Mouse (Mus musculus): ENCODE measurements around the gene Gm11042.

Gm11042 gene

DNA sequence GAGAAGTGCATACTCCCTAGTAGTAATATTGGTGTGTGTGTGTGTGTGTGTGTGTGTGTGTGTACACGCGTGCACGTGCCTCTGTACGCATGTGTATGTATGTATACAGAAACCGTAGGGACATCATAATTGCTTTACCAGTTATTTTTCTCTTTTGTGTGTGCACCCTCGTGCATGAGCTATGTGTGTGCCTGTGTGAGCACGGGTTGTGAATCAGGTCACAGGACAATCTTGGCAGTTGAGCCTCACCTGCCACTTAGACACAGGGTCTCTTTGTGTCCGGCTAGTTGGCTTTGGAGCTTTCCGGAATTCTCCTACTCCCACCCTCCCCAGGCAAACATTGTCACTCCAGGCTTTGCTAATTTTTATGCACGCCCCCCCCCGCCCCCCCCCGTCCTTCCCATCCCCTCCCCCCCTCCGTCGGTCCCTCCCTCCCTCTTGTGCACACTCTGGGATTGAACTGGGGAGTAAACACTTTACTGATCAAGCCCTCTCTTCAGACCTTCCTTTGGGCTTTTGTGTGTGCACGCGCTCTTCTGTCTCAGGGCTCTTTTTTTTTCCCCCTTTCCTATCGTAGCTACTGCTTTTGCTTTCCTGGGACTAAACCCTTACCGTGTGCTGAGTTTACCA, at the start of gene Gm11042:
TSS of gene Gm11042 (minus strand) at position 51 of the 630 bp plus-strand sequence.
- peak; percentile 6 for DNase-seq

DNA sequence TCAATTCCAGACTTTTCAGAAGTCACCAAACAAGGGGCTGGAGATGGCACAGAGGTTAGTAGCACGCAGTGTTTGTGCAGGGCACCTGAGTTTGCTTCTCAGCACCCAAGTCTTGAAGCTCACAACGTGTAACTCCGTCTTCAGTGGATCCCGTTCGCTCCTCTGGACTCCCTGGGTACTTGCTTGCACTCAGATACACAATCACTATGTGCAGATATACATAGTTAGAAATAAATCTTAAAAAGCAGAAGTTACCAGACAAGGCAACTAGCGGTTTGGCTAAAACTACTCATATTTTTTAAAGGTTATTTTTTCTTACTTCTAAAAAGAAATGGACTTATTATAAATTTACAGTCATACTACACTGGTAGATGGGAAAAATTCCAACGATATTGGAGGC, 48.3 kb upstream of the Gm11042 start:
- DNase-seq, result no peak

DNA sequence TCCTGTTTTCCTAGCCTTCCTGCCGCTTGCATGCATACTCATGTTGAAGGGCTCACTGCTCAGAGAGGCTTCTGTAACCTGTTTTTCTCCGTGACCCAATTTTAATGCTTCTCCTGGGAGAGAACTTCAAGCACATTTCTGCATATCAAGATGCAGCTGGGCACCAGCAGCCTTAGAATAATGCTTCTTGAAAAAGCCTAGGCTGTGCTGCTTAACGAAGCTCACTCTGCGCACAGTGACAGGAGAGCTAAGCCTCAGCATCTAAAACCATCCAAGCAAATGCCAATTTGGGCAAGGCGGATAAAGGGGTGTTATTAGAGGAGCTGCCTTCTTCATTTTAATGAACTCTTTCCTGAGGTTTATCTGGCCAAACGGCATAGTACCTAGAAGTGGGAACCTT, 46.9 kb upstream of the Gm11042 start:
- no peak for DNase-seq

DNA sequence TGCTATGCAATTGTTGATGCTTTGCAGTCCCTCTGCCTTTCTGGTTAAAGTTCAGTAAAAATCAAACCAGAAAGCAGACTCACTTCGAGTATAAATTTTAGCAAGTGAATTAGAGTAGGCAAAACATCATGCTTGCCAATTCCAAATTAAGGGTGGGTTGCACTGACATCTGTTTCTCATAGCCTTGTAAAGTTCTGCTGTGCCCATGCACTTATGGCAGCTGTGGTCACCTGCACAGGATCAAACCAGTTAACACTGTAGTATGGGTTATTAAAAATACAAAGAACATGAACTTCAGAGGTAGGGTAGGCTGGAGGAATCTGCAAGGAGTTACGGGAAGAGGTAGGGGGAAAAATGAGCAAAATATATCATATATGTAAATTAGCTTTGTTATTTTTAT, 46.3 kb upstream of the Gm11042 start:
- no peak for DNase-seq

DNA sequence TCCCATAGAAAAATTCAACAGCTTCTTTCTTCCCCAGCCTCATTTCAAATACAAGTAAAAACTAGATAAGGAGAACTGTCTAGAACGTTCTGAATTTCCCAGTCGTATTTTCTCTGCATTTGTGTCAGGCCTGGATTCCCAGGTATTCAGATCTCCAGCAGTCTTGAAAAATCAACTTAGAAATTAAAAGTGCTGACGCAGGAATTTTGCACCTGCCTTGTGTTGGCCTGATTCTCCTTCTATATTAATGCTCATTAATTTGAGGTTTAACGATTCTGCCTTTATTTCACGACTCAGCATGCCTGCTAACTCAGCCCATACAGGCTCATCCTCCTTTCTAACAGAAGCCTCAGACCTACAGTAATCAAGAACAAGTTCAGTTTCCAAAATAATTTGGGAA, 43.6 kb upstream of the Gm11042 start:
- no peak for DNase-seq

DNA sequence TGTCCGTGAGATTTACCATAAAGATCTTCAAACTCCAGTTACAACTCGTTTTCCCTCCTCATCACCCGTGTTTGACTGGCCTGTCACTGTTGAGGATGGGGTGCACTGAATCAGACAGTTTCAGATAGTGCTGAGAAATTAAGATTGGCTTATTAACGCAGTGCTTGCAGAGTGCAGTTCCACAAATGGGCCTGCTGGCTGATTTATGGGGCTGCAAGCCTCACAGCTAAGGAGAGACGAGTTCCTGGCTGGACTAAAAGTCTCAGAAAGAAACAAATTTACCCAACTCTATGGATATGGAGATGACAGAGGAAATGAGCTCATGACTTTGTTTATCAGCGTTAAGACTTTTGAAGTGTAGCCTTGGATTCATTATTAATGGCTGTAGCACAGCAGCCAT, 41.6 kb upstream of the Gm11042 start:
- DNase-seq, result no peak

DNA sequence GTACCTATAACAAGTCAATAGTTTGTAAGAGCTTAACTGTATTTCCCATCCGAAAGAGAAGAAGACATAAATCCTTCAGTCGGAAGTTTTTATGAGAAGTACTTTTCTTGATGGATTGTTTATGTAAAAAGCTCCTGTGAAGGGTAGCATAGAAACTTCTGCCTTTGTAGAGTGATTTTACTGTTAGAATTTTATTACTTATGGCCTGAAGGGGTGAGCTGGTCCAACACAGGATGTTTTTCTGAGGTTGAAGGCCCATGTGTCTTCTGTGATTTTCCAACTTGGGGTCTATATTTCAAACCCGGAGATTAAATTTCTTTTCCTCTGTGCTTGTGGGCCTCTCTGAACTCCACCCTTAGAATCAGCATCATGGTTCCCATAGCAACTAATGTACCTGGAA, 26.5 kb upstream of the Gm11042 start:
- no peak for DNase-seq

DNA sequence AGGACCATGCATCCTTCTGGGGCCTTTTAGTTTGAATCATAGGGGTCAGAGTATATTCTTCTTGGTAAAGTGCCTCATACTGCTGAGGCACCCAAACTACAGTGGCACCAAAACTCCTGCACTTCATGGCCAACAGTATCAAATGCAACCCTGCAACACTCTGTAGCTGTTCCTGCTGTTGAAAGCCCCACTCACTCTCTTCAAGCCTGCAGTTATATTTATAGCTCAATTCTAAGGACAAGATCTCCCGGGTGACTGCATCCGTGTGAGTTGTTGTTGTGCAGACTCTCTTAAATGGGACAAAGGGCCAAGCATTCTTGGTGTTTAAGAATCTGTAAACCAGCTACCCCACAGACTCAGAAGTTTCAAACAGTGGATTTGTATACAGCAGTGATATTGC, 23.9 kb upstream of the Gm11042 start:
- no peak for DNase-seq

DNA sequence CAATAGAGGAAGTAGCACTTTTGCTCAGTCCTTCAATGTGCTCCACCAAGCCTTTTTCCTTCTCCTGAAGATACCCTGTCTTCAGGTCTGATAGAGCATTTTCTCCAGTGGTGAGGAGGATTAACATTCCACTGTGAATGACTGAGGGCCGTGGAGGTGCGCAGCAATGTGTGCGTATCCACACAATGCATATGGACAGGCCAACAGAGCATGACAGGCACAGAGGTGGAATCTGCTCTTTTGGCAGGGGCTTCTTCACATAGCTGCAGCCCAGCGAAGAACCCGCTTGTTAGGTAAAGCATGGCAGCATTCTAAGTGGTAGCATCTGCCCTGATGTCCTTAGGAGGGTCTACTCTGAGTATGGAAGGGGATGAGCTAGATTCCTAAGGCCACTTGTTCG, 17.5 kb upstream of the Gm11042 start:
- no peak for DNase-seq

DNA sequence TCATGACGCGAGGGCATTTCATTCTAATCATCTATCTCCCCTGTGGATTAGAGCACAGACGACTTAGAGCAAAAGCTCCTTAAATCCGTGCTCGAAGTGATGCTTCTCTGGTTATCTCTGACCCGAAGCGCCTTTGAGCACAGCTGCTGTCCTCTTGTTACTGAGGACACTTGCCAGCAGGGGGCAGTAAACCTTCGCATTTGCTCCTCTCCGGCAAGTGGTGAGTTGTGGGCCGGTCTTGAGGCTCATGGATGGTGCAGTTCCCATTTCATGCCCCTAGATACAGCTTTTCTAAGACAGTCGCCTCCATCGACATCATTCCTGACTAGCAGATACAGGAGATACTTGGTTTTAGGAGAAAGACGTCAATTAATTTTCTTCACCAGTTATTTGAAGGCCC, 16.8 kb upstream of the Gm11042 start:
- DNase-seq, result peak; percentile 76

DNA sequence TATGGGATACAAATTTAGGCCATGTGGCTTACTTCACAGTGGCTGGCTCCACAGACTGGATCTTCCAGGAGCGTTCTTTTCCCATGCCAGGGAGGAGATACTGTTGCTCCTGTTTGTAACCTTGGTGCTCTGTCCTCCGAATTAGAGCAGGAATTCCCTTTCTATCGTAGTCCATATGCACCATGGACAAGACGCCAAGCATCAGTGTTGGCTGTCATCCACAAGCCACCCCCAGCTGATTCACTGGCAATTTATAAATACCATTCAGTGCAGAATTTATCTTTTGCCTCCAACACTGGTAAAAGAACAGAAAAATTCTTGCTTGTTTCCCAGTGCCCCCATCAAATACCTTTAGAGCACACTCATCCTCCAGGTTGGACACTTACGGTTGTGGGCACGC, 13.6 kb upstream of the Gm11042 start:
- no peak for DNase-seq

DNA sequence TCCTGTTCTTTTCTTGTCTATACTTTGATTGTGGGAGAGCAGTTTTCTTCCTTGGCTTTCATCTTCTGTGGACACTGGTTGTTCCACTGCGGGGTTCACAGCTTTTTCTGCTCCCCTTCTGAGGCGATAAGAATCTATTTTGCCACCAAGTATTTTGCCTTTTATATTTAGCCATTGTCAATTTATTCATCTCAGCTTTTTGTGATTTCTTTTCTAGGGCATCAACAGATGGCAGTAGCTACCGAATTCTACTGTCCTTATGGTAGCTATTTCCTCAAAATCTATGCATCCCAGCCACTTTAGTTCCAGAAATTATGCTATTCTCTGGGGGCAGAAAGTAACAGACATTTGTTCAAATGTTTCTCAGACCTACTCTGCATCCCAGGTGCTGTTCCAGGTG, 10.4 kb upstream of the Gm11042 start:
- no peak for DNase-seq

DNA sequence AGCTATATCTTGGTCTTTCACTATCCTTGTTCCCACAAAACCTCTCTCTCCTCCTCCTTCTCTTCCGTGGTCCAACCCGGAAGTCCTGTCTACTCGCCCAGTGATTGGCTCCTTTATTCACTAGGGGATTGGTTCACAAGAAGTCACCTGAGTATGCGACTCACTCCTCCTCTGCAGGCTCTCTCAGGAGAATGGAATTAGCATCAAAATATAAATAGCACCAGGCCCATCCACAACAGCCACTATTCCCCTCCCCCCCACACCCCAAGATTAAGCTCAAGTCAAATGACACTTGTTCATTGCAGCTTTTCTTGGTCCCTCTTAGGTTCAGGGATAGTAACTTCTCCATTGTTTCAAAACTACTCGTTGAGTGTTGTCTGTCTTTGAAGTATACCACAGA, 5.8 kb upstream of the Gm11042 start:
- DNase-seq, result no peak

DNA sequence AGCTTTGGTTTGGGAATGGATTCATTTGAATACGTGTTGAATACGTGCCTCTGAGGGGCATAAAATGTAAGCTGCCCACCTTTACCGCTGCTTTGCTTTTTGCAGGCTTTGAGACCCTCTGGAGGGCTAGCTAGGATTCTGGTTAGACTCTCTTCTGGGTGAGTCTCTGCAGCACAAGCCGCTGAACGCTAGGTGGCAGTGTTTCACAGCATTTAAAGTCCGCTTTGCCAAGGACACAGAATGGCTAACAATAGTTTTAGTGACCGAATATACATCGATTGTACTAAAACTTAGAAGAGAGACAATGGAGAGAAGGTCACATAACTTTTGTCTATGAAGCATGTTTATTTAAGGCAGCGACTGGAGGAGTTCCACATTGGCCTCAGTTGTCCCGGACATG, 4.1 kb upstream of the Gm11042 start:
- peak; percentile 65 for DNase-seq

DNA sequence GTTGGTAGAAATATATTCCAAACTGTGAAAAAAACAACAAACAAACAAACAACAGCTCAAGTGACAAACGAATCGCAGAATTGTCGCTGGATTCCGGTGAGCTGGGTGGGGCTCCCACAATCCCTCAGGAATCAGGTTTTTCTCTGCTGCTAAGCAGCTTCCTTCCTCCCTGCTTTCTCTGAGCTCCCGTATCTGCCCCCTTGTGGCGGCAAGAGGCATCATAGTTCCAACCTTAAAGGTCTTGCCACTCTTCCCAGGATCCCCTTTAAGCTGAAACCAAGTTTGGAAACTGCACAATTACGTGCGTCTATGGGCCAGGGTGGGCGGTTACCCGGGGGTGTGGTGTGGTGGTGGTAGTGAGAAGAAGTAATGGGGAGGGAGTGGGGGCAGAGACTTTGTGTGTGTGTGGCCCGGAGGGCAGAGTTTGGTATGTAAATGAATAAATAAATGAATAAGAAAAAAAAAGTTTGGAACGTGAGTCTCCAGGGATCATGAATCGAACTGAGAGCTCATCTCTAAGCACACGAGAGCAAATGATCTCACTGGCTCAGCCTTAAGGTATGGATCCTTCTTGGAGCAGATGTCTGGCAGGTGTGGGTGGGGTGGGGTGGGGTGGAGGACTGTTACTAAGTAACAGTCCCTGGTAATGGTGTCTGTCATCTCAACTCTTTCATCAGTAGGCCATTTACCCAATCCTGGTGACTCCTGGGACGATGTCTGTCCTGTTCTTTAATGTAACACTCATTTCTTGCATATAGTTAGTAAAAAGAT, 980 bp upstream of the Gm11042 start:
- peak; percentile 62 for DNase-seq

DNA sequence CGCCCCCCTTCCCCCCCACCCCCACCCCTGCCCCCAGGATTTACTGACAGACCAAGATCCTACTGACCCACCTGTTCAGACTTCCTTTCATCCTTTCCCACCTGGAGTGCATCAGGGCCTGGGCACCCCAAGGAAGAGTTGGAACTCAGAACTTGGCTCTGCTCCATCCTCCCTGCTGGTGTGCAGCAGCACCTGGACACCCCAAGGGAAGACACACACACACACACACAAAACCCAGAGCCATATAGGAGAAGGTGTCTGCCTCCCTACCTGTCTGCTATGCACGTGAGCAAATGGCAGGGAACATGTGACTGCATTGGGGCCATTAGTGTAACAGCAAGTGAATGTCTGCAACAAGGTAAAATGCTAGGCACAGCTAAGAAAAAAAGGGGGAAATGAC, 973 bp downstream of the Gm11042 start:
- no peak for DNase-seq

DNA sequence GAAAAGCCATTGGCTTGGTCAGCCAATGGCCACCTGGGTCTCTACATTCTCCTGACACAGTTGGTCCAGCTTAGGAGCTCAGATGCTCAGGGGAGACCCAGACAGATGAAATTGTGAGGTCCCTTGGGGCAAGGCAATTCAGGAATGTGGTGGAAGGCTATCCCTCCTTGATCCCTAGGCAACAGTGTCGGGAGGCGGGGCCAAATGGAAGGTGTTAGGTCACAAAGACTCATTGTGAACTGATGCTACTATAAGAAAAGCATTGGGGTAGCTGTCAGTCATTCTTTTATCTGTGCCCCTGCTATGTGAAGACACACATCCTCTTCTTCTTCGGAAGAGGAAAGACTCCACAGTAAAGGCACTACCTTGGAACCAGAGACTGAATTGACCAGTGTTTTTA, 3.6 kb downstream of the Gm11042 start:
- DNase-seq, result no peak

DNA sequence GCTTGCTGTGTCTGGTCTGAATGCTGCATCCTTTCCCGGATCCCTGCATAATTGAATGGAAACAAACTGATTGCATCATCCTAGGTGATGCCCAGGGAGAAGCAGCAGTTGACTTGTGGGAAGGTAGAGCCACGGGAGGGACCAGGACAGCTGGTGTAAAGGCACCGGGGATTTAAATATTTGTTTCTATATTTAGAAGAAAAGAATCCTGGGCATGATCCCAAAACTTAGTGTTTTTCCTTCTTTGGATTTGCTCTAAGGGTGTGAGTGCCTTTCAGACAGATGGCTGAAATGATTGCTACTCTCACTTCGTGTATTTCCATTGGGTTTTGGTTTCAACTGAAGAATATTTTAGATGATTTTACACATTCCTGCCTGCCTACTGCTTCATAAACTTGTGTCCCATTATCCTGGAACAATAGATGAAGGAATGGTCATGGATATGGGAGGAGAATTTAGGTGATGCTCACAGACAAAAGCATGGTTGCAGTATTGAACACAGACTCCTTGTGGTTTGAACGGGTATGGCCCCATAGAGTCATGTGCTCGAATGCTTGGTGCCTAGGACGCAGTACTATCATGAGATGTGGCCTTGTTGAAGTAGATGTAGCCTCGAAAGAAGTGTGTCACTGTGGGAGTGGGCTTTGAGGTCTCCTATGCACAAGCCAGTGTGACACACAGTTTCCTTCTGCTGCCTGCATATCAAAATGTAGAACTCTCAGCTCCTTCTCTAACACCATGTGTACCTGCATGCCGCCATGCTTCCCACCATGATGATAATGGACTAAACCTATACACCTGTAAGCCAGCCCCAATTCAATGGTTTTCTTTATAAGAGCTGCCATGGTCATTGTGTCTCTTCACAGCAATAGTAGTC, 12.5 kb downstream of the Gm11042 start:
- no peak for DNase-seq

DNA sequence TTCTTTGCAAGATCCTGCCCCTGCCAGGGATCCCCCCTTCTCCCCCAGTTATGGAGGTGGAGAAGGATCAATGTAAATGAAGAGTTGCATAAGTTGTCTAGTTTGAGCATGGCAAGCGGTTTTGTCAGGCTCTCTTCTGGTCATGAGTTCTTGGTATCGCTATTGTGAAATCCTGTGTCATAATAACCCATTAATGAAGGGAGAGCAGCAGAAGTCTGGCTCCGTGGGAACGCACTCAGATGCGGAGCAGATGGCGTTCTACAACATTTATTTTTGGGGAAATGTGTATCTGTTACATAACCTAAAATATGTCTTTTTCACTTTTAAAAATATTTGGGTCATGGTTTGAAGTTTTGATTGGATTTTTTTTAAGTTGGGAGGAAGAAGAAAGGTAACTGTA, 14.6 kb downstream of the Gm11042 start:
- DNase-seq, result no peak

DNA sequence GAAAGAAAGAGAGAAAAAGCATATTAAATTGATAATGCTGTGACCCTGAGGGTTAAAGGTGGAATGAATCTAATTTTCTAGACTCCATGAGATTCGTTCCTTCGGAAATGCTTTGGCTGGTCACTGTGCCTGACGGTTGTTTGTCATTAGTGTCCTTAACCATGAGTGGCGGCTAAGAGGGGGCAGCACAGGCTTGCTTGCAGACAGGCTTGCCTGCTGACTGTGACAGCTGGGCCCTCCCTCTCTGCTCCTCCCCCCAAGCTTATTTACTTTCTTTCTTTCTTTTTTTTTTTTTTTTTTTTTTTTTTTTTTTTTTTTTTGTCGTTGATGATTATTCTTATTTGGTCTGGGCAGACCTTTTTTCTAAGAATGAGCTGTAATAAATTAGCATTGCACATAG, 19.8 kb downstream of the Gm11042 start:
- DNase-seq, result no peak

DNA sequence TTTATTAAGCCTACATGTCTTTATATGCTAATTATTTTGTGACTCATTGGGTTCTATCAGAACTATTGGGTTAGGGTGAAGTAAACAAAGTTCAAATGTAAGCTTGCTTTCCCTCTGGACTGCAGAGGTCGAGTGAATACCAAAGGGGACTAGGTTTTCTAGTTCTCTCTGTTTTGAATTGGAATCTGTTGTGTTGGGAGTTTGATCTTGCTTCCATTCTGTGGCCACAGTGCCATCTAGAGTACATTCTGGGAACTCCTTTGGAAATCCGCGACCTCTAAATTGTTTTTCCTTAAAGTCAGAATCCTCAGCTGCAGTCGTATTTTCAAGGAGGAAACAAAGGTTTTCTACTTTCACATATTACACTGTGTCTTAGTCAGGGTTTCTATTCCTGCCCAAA, 22.6 kb downstream of the Gm11042 start:
- DNase-seq, result no peak

DNA sequence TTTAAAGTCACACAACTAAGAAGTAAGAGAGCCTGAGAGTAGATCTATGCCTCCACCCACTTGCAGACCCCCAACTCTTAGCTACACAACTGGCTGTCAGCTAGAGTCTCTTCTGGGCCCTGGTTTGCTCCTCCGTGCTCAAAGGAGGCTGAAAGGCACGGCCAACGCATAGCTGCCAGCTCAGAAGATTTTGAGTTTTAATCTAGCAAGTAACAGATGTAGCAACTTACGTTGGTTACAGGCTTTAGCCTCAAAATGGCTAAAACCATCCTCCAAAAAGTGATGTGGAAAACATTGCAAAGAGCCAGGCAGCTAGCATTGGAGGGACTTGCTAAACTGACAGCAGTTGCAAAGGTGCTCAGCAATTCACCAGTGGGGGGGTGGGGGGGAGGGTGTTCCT, 25.2 kb downstream of the Gm11042 start:
- DNase-seq, result no peak

DNA sequence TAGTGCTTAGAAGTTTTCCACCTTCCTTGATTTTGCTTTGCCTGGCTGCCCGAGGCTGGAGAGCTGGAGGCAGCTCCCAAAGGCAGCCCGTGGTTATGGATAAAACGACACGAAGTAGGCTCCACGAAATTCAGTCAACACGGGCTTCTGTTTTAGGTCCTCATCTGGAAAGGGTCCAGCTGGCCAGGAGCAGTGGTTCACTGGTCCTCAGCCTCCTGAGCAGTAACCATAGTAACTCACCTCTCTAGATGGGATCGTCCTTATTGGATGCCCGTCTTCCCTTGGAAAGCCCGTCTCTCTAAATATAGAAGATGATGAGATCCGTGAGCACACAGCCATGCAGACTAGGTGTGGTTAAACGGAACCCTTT, 31.5 kb downstream of the Gm11042 start:
- DNase-seq, result no peak

Data from thymus, postnatal 14 days (tissue).